Mouse (Mus musculus) megakaryocyte-erythroid progenitor cell, adult 5-6 weeks (primary cell): ENCODE results near the gene Gm9780. TPM values are rescaled to one million over a fixed set of nuclear protein-coding genes. Genes with fewer than 3 reads are reported as not detected.
"Not testable (repeated sequence)": the region's sequence is repeated elsewhere in the genome, so short reads cannot be mapped to it uniquely, and the experiment has no call there.

Source experiments
- ATAC-seq: replicated peaks from 2 replicates; pipeline ENCODE4 v1.8.0; 2016; ENCODE audit warnings: mild to moderate bottlenecking, inconsistent platforms; ENCODE audit not compliant: severe bottlenecking, poor library complexity, low FRiP score, low TSS enrichment
- total RNA-seq, 2 experiments: library from RNA; stranded (forward) in 1 of 2; stranded (reverse) in 1 of 2; fragments of 200-1000, 215-1000 nt in 1 of 2; fragments of >200 nt in 1 of 2; fragmentation: Nextera tagmentation in 1 of 2; gene quantifications; 2 replicates each; pipeline ENCODE4 v1.2.3; 2014 to 2017

The Gm9780 gene
- total RNA-seq, 2 experiments from 2014 or later, result not detected

DNA sequence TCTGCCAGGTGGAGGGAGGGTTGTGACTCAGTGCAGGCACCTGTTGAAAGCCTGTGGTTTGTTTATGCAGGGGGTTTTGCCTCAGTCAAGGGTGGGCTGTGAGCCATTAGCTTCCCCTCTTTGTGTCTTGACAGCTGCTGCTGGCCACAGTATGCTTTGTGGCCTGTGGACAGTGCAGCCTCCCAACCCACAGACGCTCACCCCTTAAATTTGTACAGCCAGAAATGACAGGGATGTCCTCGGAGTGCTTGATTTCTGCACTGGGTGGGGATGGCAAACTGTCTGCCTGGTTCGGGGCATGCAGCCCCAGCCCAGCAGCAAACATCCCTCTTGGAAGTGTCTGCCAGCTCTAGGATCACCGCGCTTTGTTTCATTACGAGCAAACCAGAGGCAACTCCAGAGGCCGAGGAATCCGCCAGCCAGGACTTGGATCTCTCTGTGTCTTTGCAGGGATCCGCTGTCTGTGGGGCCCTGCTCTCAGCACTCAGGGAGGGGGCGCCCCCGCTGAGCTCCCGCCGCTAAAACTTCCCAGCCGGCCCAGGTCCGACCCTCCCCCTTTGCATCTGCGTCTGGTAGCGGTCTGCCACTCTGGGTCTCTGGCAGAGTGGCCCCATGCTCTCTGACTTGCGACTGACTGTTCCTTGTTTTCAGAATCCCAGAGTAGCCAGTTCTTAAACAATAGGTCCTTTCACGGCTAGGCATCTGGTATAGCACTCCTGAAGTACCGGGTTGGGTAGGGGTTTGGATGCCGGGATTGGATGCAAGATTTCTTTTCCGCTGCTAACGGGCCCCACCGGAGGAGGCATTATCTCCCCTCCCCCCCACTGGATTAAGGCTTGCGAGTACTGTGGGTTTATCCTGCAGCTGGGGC is 63.9 kb downstream of the Gm9780 start, which contains the start of gene Duxbl1:
Duxbl1 (plus strand) TSS at position 207 of the 871 bp plus-strand sequence.
- not testable (repeated sequence) for ATAC-seq

Other genes starting within 250 kb of the Gm9780 start
- gene Anxa11, start 200.6 kb downstream of the Gm9780 start, total RNA-seq (2014; fragmentation: Nextera tagmentation), result 29.2 and 29.7 TPM in 2 replicates
- gene Anxa11, start 200.6 kb downstream of the Gm9780 start, total RNA-seq (2017), result 5.1 and 6.1 TPM in 2 replicates
- not detected in 2 replicates for gene Plac9a, start 139.6 kb downstream of the Gm9780 start, total RNA-seq (2014; fragmentation: Nextera tagmentation)
- not detected in 2 replicates for gene Plac9a, start 139.6 kb downstream of the Gm9780 start, total RNA-seq (2017)
- gene Tmem254a, start 115.0 kb downstream of the Gm9780 start, total RNA-seq (2014; fragmentation: Nextera tagmentation), result 10.1 and 20.8 TPM in 2 replicates
- gene Tmem254a, start 115.0 kb downstream of the Gm9780 start, total RNA-seq (2017), result 3.0 TPM in 1 of 2 replicates, not detected in the other
- gene Cphx1, start 104.4 kb downstream of the Gm9780 start, total RNA-seq (2014; fragmentation: Nextera tagmentation), result not detected in 2 replicates
- gene Cphx1, start 104.4 kb downstream of the Gm9780 start, total RNA-seq (2017), result not detected in 2 replicates
- gene Duxbl1, start 64.1 kb downstream of the Gm9780 start, total RNA-seq (2014; fragmentation: Nextera tagmentation), result not detected in 2 replicates
- gene Duxbl1, start 64.1 kb downstream of the Gm9780 start, total RNA-seq (2017), result not detected in 2 replicates
- gene Tmem254c, start 24.6 kb upstream of the Gm9780 start, total RNA-seq (2014; fragmentation: Nextera tagmentation), result 32.7 TPM in 1 of 2 replicates, not detected in the other
- gene Tmem254c, start 24.6 kb upstream of the Gm9780 start, total RNA-seq (2017), result 18.2 and 43.4 TPM in 2 replicates
- gene Cphx2, start 38.8 kb upstream of the Gm9780 start, total RNA-seq (2014; fragmentation: Nextera tagmentation), result not detected in 2 replicates
- gene Cphx2, start 38.8 kb upstream of the Gm9780 start, total RNA-seq (2017), result not detected in 2 replicates
- gene Cphx3, start 39.6 kb upstream of the Gm9780 start, total RNA-seq (2014; fragmentation: Nextera tagmentation), result not detected in 2 replicates
- gene Cphx3, start 39.6 kb upstream of the Gm9780 start, total RNA-seq (2017), result not detected in 2 replicates
- not detected in 2 replicates for gene Duxbl2, start 75.6 kb upstream of the Gm9780 start, total RNA-seq (2014; fragmentation: Nextera tagmentation)
- not detected in 2 replicates for gene Duxbl2, start 75.6 kb upstream of the Gm9780 start, total RNA-seq (2017)
- not detected in 2 replicates for gene Plac9b, start 139.8 kb upstream of the Gm9780 start, total RNA-seq (2014; fragmentation: Nextera tagmentation)
- gene Plac9b, start 139.8 kb upstream of the Gm9780 start, total RNA-seq (2017), result not detected in 2 replicates
- gene Tmem254b, start 164.3 kb upstream of the Gm9780 start, total RNA-seq (2014; fragmentation: Nextera tagmentation), result 9.3 and 33.6 TPM in 2 replicates
- gene Tmem254b, start 164.3 kb upstream of the Gm9780 start, total RNA-seq (2017), result 21.8 and 24.0 TPM in 2 replicates
- not detected in 2 replicates for gene Duxbl3, start 215.3 kb upstream of the Gm9780 start, total RNA-seq (2014; fragmentation: Nextera tagmentation)
- gene Duxbl3, start 215.3 kb upstream of the Gm9780 start, total RNA-seq (2017), result not detected in 2 replicates